Mouse (Mus musculus) kidney, embryonic 14.5 days (tissue): ENCODE measurements around the gene Lrrn4. TPM values are rescaled to one million over a fixed set of nuclear protein-coding genes. Genes with fewer than 3 reads are reported as not detected.
A peak's percentile ranks its signal among the peaks of the same experiment; 100 is the strongest.

Experiments
- ATAC-seq: fragments of 200-750 bp; cut with Nextera tagmentation; 2 replicates; pipeline ENCODE4 v1.8.0; 2017; ENCODE audit warnings: moderate number of reproducible peaks, mild to moderate bottlenecking, moderate TSS enrichment, moderate library complexity; ENCODE audit not compliant: low FRiP score, low TSS enrichment
- H3K27ac ChIP-seq: fragments of 300-500 bp; sonication (generic); 2 replicates; pipeline ENCODE4 v1.5.1; 2014; ENCODE audit warnings: low read depth, mild to moderate bottlenecking, low read length, moderate library complexity, mixed read lengths
- H3K27me3 ChIP-seq: fragments of 300-500 bp; sonication (generic); 2 replicates; pipeline ENCODE4 v1.6.1; 2014; ENCODE audit warnings: mild to moderate bottlenecking, low read length; ENCODE audit not compliant: control insufficient read depth, insufficient read depth
- H3K36me3 ChIP-seq: fragments of 300-500 bp; sonication (generic); 2 replicates; pipeline ENCODE4 v1.6.1; 2014; ENCODE audit warnings: low read length, mixed read lengths; ENCODE audit not compliant: control insufficient read depth, insufficient read depth
- H3K4me1 ChIP-seq: fragments of 300-500 bp; sonication (generic); 2 replicates; pipeline ENCODE4 v1.6.1; 2014; ENCODE audit warnings: low read length, mixed read lengths; ENCODE audit not compliant: control insufficient read depth, insufficient read depth
- H3K4me2 ChIP-seq: fragments of 300-500 bp; sonication (generic); replicated peaks from 2 replicates; pipeline ENCODE4 v1.6.1; 2014; ENCODE audit warnings: low read depth, mild to moderate bottlenecking, low read length
- H3K4me3 ChIP-seq: fragments of 300-500 bp; sonication (generic); 2 replicates; pipeline ENCODE4 v1.5.1; 2014; ENCODE audit warnings: mild to moderate bottlenecking, low read length
- H3K9ac ChIP-seq: fragments of 300-500 bp; sonication (generic); 2 replicates; pipeline ENCODE4 v1.6.1; 2014; ENCODE audit warnings: low read depth, mild to moderate bottlenecking, low read length, moderate library complexity
- H3K9me3 ChIP-seq: fragments of 300-500 bp; sonication (generic); 2 replicates; pipeline ENCODE4 v1.6.1; 2016; ENCODE audit warnings: low read length; ENCODE audit not compliant: control insufficient read depth
- WGBS: fragments of 180-500 bp; shearing (Covaris S2); extraction: QIAGEN DNeasy Blood & Tissue Kit; methylation state at CpG from one replicate; pipeline ENCODE4 v1.1.7; 2014; 5-methylcytosine and 5-hydroxymethylcytosine counted together
- polyA plus RNA-seq: library from polyadenylated mRNA; unstranded; fragments of >200 nt; fragmentation: Nextera tagmentation; extraction: Ambion mirVana; gene quantifications from 2 replicates; pipeline ENCODE4 v1.2.1, GENCODE M21; 2014

Gene Lrrn4
- polyA plus RNA-seq, 1 experiment from 2014 or later = 0.55 TPM

- H3K9ac ChIP-seq = no peak overlapping the region
- no peak for ATAC-seq
- H3K4me3 ChIP-seq = no peak overlapping the region
- no peaks in the 10 kb centered on the region for H3K4me1 ChIP-seq
- no peaks in the 10 kb centered on the region for H3K9me3 ChIP-seq
- no peak overlapping the region for H3K4me2 ChIP-seq
- no peak overlapping the region for H3K27ac ChIP-seq
- no peaks in the 10 kb centered on the region for H3K27me3 ChIP-seq
- H3K36me3 ChIP-seq = peaks cover 12% of the 10 kb centered on the region
Observed at GRCm38 (mm10) chr2:132860435-132860834, 20.3 kb downstream of the Lrrn4 start.

- H3K4me2 ChIP-seq = no peak overlapping the region
- no peak for ATAC-seq
- WGBS = 89% methylated on average over 5 of the region's 5 CpGs
- no peaks in the 10 kb centered on the region for H3K27me3 ChIP-seq
- no peaks in the 10 kb centered on the region for H3K4me1 ChIP-seq
- H3K4me3 ChIP-seq = no peak overlapping the region
- H3K36me3 ChIP-seq = peaks cover 6% of the 10 kb centered on the region; the same call in 1 of the 2 replicates
- H3K9me3 ChIP-seq = no peaks in the 10 kb centered on the region
- no peak overlapping the region for H3K9ac ChIP-seq
- no peak overlapping the region for H3K27ac ChIP-seq
Observed at GRCm38 (mm10) chr2:132856333-132856732, 24.4 kb downstream of the Lrrn4 start.

GRCm38 (mm10) chr2:132853051-132853450 is 27.6 kb downstream of the Lrrn4 start:
- H3K9ac ChIP-seq = no peak overlapping the region
- no peak overlapping the region for H3K4me3 ChIP-seq
- peaks cover 17% of the 10 kb centered on the region; the same call in 1 of the 2 replicates for H3K36me3 ChIP-seq
- H3K4me2 ChIP-seq = no peak overlapping the region
- no peak overlapping the region for H3K27ac ChIP-seq
- H3K9me3 ChIP-seq = no peaks in the 10 kb centered on the region
- ATAC-seq = no peak
- WGBS = 93% methylated on average over 1 of the region's 1 CpGs
- H3K27me3 ChIP-seq = no peaks in the 10 kb centered on the region
- H3K4me1 ChIP-seq = 0 out of 2 replicates have a peak, but pooled peaks cover 1% of the 10 kb centered on the region

- no peak overlapping the region for H3K4me3 ChIP-seq
- no peaks in the 10 kb centered on the region for H3K27me3 ChIP-seq
- no peaks in the 10 kb centered on the region for H3K9me3 ChIP-seq
- peaks cover 17% of the 10 kb centered on the region; the same call in 1 of the 2 replicates for H3K36me3 ChIP-seq
- H3K27ac ChIP-seq = no peak overlapping the region
- H3K9ac ChIP-seq = no peak overlapping the region
- 93% methylated on average over 6 of the region's 6 CpGs for WGBS
- no peak overlapping the region for H3K4me2 ChIP-seq
- peaks cover 9% of the 10 kb centered on the region; the same call in 1 of the 2 replicates for H3K4me1 ChIP-seq
- ATAC-seq = no peak
Observed at GRCm38 (mm10) chr2:132849141-132849540, 31.6 kb downstream of the Lrrn4 start.

GRCm38 (mm10) chr2:132848361-132848760 is 32.3 kb downstream of the Lrrn4 start:
- no peak overlapping the region for H3K9ac ChIP-seq
- H3K4me1 ChIP-seq = peaks cover 9% of the 10 kb centered on the region; the same call in 1 of the 2 replicates
- H3K9me3 ChIP-seq = no peaks in the 10 kb centered on the region
- H3K4me2 ChIP-seq = peak overlapping the region; percentile 81; the same call in 1 of the 2 replicates
- ATAC-seq = no peak
- no peaks in the 10 kb centered on the region for H3K27me3 ChIP-seq
- no peak overlapping the region for H3K4me3 ChIP-seq
- H3K27ac ChIP-seq = no peak overlapping the region
- 92% methylated on average over 4 of the region's 4 CpGs for WGBS
- H3K36me3 ChIP-seq = peaks cover 17% of the 10 kb centered on the region; the same call in 1 of the 2 replicates

GRCm38 (mm10) chr2:132847581-132847980 is 33.1 kb downstream of the Lrrn4 start:
- ATAC-seq = 0 out of 2 replicates have a peak, but pooled peaks have one; percentile 17
- peak overlapping the region; percentile 80 for H3K9ac ChIP-seq
- H3K4me3 ChIP-seq = peak overlapping the region; percentile 83
- 12% methylated on average over 7 of the region's 7 CpGs for WGBS
- H3K9me3 ChIP-seq = no peaks in the 10 kb centered on the region
- H3K27me3 ChIP-seq = no peaks in the 10 kb centered on the region
- peaks cover 17% of the 10 kb centered on the region; the same call in 1 of the 2 replicates for H3K36me3 ChIP-seq
- H3K27ac ChIP-seq = no peak overlapping the region
- H3K4me2 ChIP-seq = peak overlapping the region; percentile 81
- peaks cover 9% of the 10 kb centered on the region; the same call in 1 of the 2 replicates for H3K4me1 ChIP-seq

- Histone ChIP-seq H3K36me3 (peaks cover 11% of the 10 kb centered on the region; the same call in 1 of the 2 replicates), H3K4me1 (peaks cover 9% of the 10 kb centered on the region; the same call in 1 of the 2 replicates), H3K9ac (peak within 1 kb of the TSS; percentile 80), H3K27me3 (no peaks in the 10 kb centered on the region), H3K4me2 (peak within 1 kb of the TSS; percentile 81), H3K27ac (peak within 1 kb of the TSS; percentile 78; the same call in 1 of the 2 replicates), H3K9me3 (no peaks in the 10 kb centered on the region), H3K4me3 (peak within 1 kb of the TSS; percentile 83)
- WGBS = under 1% methylated on average over 85 of the region's 96 CpGs
- peak; percentile 96 for ATAC-seq
Observed at GRCm38 (mm10) chr2:132846407-132847358, 34.0 kb downstream of the Lrrn4 start, which contains the start of gene Crls1. Gene Crls1, plus strand, starts transcription at chr2:132846666.

GRCm38 (mm10) chr2:132841071-132841470 is 39.6 kb downstream of the Lrrn4 start:
- H3K9me3 ChIP-seq = no peaks in the 10 kb centered on the region
- H3K4me1 ChIP-seq = no peaks in the 10 kb centered on the region
- H3K27ac ChIP-seq = no peak overlapping the region
- peaks cover 31% of the 10 kb centered on the region; the same call in 1 of the 2 replicates for H3K36me3 ChIP-seq
- no peak overlapping the region for H3K4me3 ChIP-seq
- no peak overlapping the region for H3K4me2 ChIP-seq
- WGBS = 93% methylated on average over 4 of the region's 4 CpGs
- ATAC-seq = no peak
- H3K9ac ChIP-seq = no peak overlapping the region
- H3K27me3 ChIP-seq = no peaks in the 10 kb centered on the region
